Mouse (Mus musculus) kidney, adult 2 months (tissue): ENCODE measurements around the gene Neurod2. TPM values are rescaled to one million over a fixed set of nuclear protein-coding genes. Genes with fewer than 3 reads are reported as not detected.

Source experiments
- DNase-seq: peaks from one replicate; pipeline ENCODE4 v3.0.0; 2021
- H3K27ac ChIP-seq: fragments of 200-500 bp; 2 replicates; pipeline ENCODE4 v1.5.1; 2012; ENCODE audit warnings: low read depth, low read length, control low read depth, inconsistent platforms; ENCODE audit not compliant: insufficient read depth
- H3K27me3 ChIP-seq: fragments of 200-500 bp; replicated peaks from 2 replicates; pipeline ENCODE4 v1.6.1; 2012; ENCODE audit warnings: mild to moderate bottlenecking, moderate library complexity, low read length, inconsistent platforms; ENCODE audit not compliant: control insufficient read depth, insufficient read depth
- H3K36me3 ChIP-seq: fragments of 200-500 bp; 2 replicates; pipeline ENCODE4 v1.6.1; 2012; ENCODE audit warnings: mild to moderate bottlenecking, moderate library complexity, low read length, inconsistent platforms; ENCODE audit not compliant: control insufficient read depth, insufficient read depth
- H3K4me1 ChIP-seq: fragments of 200-500 bp; 2 replicates; pipeline ENCODE4 v1.6.1; 2011; ENCODE audit warnings: low read length; ENCODE audit not compliant: control insufficient read depth, insufficient read depth
- H3K4me3 ChIP-seq: fragments of 200-500 bp; 2 replicates; pipeline ENCODE4 v1.5.1; 2011; ENCODE audit warnings: mild to moderate bottlenecking, low read depth, low read length, control low read depth; ENCODE audit not compliant: insufficient read depth
- CTCF ChIP-seq: fragments of 200-500 bp; conservative IDR thresholded peaks from 2 replicates; pipeline ENCODE4 v1.5.1; 2011; ENCODE audit warnings: low read depth, mild to moderate bottlenecking, control low read depth, low read length, moderate library complexity, mixed read lengths; ENCODE audit not compliant: insufficient read depth, insufficient read length
- POLR2A ChIP-seq: fragments of 200-500 bp; IDR thresholded peaks from one replicate; pipeline ENCODE4 v1.6.1; 2011; ENCODE audit warnings: low read depth, low read length, control low read depth
- WGBS: fragments of 180-500 bp; shearing (Covaris S2); methylation state at CpG from one replicate; pipeline ENCODE4 v1.1.7; 2018; 5-methylcytosine and 5-hydroxymethylcytosine counted together
- polyA plus RNA-seq: library from polyadenylated mRNA; depleted of rRNA; stranded (reverse); fragments of >200 nt; gene quantifications from 2 replicates; pipeline ENCODE4 v1.2.3, GENCODE M21; 2012

Neurod2 gene
- polyA plus RNA-seq, 1 experiment, result not detected

DNA sequence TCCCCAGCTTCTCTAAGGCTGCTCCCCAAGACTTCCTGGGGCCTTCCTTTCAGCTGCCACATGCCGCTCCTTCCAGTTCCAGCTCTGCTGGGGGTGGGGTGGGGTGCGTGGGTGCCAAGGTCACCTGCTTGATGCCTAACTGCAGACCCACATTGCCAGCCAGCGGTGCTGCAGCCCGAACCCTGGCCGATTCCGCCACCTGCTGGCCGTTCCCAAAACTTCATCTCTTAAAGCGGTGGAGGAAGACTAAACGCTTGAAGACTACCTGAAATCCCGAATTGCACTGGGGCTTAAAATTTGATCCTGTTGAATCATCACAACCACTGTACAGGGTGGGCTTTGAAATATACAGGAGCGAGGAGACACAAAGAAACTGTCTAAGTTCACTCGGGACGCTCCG lies 15.8 kb upstream of the Neurod2 start:
- TF ChIP-seq POLR2A, result no peak
- TF ChIP-seq CTCF, result peak; percentile 77
- DNase-seq, result peak; percentile 88
- H3K27me3 ChIP-seq, result no peaks in the 10 kb centered on the region

DNA sequence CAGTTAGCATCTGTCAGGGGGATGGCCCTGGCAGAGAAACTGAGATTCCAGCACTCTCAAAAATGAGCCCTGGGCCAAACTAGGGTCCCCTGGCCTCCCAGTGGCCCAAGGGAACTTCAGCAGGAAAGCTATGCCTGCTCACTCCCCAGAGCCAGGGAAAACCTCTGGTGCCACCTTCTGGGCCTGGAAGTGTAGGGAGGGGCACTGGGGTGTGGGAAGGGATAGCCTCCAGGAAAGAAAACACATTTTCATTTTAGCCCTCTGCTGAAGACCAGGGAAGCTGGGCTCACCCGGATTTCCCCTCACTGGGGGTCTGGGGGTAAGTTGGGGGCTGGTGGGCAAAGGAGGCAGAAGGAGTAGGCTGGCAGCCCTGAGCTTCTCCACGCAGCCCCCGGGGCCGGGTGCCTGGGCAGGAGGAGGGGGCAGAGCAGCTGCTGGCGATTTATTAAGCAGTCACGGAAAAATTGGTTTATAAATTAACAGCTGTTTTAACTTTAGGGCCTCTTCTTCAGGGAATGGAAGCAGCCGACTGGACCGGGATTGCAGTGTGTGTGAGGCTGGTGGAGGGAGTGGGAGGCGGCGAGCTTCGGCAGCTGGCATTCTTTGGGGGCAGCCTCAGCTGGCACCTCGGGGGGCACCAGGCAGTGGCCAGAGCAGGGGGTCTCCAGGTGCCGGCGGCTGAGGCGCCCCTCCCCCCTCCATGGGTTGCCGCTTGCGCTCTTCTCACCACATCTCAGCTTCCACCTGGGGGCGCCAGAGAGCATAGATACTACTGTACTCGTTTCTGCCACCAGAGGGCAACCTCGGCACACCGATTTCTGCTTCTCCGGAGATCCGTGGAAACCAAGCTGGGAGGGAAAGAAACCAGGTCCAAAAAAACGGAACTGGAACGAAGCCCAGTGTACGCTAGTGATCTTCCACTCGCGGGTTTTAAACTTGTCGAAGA lies 12.8 kb upstream of the Neurod2 start:
- no peaks in the 10 kb centered on the region for H3K27me3 ChIP-seq
- H3K36me3 ChIP-seq, result no peaks in the 10 kb centered on the region
- no peak overlapping the region for H3K27ac ChIP-seq
- peaks cover 2% of the 10 kb centered on the region; the same call in 1 of the 2 replicates for H3K4me1 ChIP-seq
- peak; percentile 96 for DNase-seq
- H3K4me3 ChIP-seq, result peak overlapping the region; percentile 47; the same call in 1 of the 2 replicates
- peak; percentile 100 for TF ChIP-seq CTCF
- no peak for TF ChIP-seq POLR2A
- WGBS, result 2% methylated on average over 29 of the region's 29 CpGs

More for the DNA sequence above, 15.8 kb upstream of the Neurod2 start:
- Histone ChIP-seq H3K4me3 (no peak overlapping the region), H3K27ac (no peak overlapping the region), H3K4me1 (peaks cover 2% of the 10 kb centered on the region; the same call in 1 of the 2 replicates), H3K36me3 (no peaks in the 10 kb centered on the region)
- under 1% methylated on average over 14 of the region's 14 CpGs for WGBS

DNA sequence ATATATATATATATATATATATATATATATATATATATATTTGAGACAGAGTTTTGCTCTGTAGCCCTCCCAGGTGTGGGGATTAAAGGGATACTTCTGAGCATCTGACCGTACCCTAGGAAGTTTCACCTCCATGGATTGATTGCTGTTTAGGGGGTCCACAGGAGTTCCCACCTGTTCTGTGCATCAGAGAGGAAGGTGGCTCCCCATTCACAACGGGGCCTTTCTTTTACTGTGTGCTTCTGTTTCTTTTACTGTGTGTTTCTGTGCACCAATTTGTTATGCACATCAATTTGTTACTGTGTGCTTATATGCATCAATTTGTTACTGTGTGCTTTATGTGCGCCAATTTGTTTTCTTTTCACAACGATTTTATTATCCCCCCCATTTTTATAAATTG lies 11.7 kb upstream of the Neurod2 start:
- Histone ChIP-seq H3K27ac (no peak overlapping the region), H3K4me3 (no peak overlapping the region), H3K4me1 (peaks cover 2% of the 10 kb centered on the region; the same call in 1 of the 2 replicates), H3K27me3 (no peaks in the 10 kb centered on the region), H3K36me3 (no peaks in the 10 kb centered on the region)
- whole genome bisulfite sequencing, result 72% methylated on average over 4 of the region's 4 CpGs
- DNase-seq, result no peak
- TF ChIP-seq POLR2A, result no peak
- TF ChIP-seq CTCF, result no peak

DNA sequence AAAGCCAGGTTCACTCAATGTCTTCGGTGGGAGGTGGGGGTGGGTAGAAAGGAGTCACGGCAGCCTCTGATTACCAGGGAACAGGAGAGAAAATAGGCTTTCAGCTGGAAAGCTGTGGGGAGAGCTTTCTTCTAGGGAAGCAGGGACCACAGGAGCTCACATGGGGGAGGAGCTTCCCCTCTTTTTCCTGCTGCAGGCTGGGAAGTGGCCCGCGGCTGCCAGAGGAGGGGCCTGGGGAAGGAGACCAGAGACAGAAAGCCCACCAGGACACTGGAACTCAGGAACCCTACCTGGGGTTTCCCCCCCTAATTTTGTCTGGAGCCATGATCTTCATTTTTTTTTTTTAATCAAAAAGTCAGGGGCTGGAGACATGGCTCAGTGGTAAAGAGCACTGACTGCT lies 11.1 kb upstream of the Neurod2 start:
- Histone ChIP-seq H3K27me3 (no peaks in the 10 kb centered on the region), H3K27ac (no peak overlapping the region), H3K36me3 (no peaks in the 10 kb centered on the region), H3K4me3 (no peak overlapping the region), H3K4me1 (no peaks in the 10 kb centered on the region; the same call in 1 of the 2 replicates)
- DNase-seq, result no peak
- WGBS, result 44% methylated on average over 4 of the region's 4 CpGs
- TF ChIP-seq POLR2A (no peak), CTCF (no peak)

DNA sequence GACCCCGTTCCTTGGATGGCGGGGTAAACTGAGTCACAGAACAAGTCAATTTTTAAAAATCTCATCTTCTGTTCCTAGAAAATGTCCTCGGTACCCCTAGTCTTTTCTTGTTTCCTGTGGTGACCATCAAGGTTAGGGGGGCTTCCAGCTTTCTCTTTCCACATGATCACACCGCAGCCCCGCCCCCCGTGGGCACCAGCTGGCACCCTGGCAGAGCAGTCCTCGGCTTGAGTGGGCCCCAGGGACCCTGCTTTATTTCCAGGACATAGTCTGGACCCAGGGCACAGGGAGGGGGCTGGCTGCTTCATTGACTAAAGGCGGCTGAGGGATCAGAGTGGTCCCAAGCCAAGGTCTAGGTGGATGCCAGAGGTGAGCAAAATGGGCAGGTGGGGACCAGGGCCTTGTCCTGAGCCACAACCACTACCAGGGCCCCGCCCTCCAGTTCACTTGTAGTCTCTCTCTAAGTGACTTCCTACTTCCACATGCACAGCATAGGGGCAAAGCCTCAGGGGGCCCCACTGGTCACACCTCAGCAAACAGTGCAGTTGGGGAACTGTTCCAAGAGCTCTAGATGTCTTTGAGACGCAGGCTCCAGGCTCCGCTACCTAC lies 10.3 kb upstream of the Neurod2 start:
- Histone ChIP-seq H3K36me3 (no peaks in the 10 kb centered on the region), H3K4me1 (no peaks in the 10 kb centered on the region; the same call in 1 of the 2 replicates), H3K27ac (no peak overlapping the region), H3K27me3 (no peaks in the 10 kb centered on the region), H3K4me3 (no peak overlapping the region)
- 29% methylated on average over 11 of the region's 11 CpGs for whole genome bisulfite sequencing
- no peak for TF ChIP-seq POLR2A
- no peak for TF ChIP-seq CTCF
- DNase-seq, result no peak

DNA sequence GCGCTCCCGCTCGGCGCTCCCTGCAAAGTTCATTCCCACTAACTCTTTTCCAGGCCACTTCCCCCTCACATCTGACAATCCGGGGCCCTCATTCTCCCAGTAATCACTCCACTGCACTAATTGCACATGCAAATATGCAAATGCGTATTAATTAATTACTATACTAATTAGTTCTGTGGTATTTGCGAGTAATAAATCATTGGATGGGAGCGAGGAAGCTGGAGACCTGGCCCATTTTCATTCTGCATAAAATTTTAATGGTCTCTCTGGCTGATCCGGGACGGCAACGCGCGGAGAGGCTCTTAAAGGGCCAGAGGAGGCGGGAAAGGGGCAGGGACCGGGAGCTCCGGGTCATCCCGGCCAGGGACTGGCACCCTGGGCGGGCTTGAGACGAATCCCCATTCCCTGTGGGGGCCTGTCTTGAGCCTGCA lies 9.6 kb upstream of the Neurod2 start:
- under 1% methylated on average over 19 of the region's 19 CpGs for WGBS
- H3K27me3 ChIP-seq, result 0 out of 2 replicates have a peak, but pooled peaks cover 2% of the 10 kb centered on the region
- H3K4me3 ChIP-seq, result peak overlapping the region; percentile 51
- H3K27ac ChIP-seq, result no peak overlapping the region
- H3K36me3 ChIP-seq, result no peaks in the 10 kb centered on the region
- TF ChIP-seq CTCF (no peak), POLR2A (no peak)
- DNase-seq, result peak; percentile 46
- H3K4me1 ChIP-seq, result no peaks in the 10 kb centered on the region; the same call in 1 of the 2 replicates
